Mouse (Mus musculus): Measurements from ENCODE around the gene Trpm3. TPM values are rescaled to one million over a fixed set of nuclear protein-coding genes. Genes with fewer than 3 reads are reported as not detected.

The Trpm3 gene
- polyA plus RNA-seq, 1 experiment, result 0.12 TPM

GRCm38 (mm10) chr19:22642124-22642523, 503.3 kb downstream of the Trpm3 start:
- TF ChIP-seq POLR2A (IDR thresholded peaks at IDR 0.05; ENCODE audit: borderline replicate concordance, extremely low read depth, low read depth, low read length) (no peak), CTCF (IDR thresholded peaks at IDR 0.05; ENCODE audit: insufficient read depth, low read length) (no peak)
- WGBS, result 64% methylated on average over 2 of the region's 2 CpGs
- Histone ChIP-seq H3K4me3 (replicated peaks; ENCODE audit: extremely low read depth, low read depth, low read length) (no peak overlapping the region), H3K4me1 (ENCODE audit: control insufficient read depth, insufficient read depth, low read length) (no peaks in the 10 kb centered on the region)
- DNase-seq, result no peak

- TF ChIP-seq POLR2A (IDR thresholded peaks at IDR 0.05; ENCODE audit: borderline replicate concordance, extremely low read depth, low read depth, low read length) (no peak), CTCF (IDR thresholded peaks at IDR 0.05; ENCODE audit: insufficient read depth, low read length) (no peak)
- Histone ChIP-seq H3K4me3 (replicated peaks; ENCODE audit: extremely low read depth, low read depth, low read length) (no peak overlapping the region), H3K4me1 (ENCODE audit: control insufficient read depth, insufficient read depth, low read length) (no peaks in the 10 kb centered on the region)
- 58% methylated on average over 14 of the region's 14 CpGs for WGBS
- DNase-seq, result no peak
Measured at GRCm38 (mm10) chr19:22656466-22657215, 517.8 kb downstream of the Trpm3 start.

- H3K4me3 ChIP-seq (replicated peaks; ENCODE audit: extremely low read depth, low read depth, low read length), result no peak overlapping the region
- 51% methylated on average over 4 of the region's 4 CpGs for WGBS
- TF ChIP-seq CTCF (IDR thresholded peaks at IDR 0.05; ENCODE audit: insufficient read depth, low read length), result no peak
- TF ChIP-seq POLR2A (IDR thresholded peaks at IDR 0.05; ENCODE audit: borderline replicate concordance, extremely low read depth, low read depth, low read length), result no peak
Measured at GRCm38 (mm10) chr19:22657251-22657650, 518.4 kb downstream of the Trpm3 start.

GRCm38 (mm10) chr19:22665401-22665800, 526.6 kb downstream of the Trpm3 start:
- TF ChIP-seq CTCF (IDR thresholded peaks at IDR 0.05; ENCODE audit: insufficient read depth, low read length), result no peak
- no peak for TF ChIP-seq POLR2A (IDR thresholded peaks at IDR 0.05; ENCODE audit: borderline replicate concordance, extremely low read depth, low read depth, low read length)
- 73% methylated on average over 4 of the region's 4 CpGs for WGBS
- Histone ChIP-seq H3K4me3 (replicated peaks; ENCODE audit: extremely low read depth, low read depth, low read length) (no peak overlapping the region), H3K4me1 (ENCODE audit: control insufficient read depth, insufficient read depth, low read length) (no peaks in the 10 kb centered on the region)
- no peak for DNase-seq

More at GRCm38 (mm10) chr19:22657251-22657650, 518.4 kb downstream of the Trpm3 start:
- no peaks in the 10 kb centered on the region for H3K4me1 ChIP-seq (ENCODE audit: control insufficient read depth, insufficient read depth, low read length)
- DNase-seq, result no peak

GRCm38 (mm10) chr19:22670222-22670621, 531.4 kb downstream of the Trpm3 start:
- WGBS, result 70% methylated on average over 8 of the region's 8 CpGs
- no peak for DNase-seq
- Histone ChIP-seq H3K4me1 (ENCODE audit: control insufficient read depth, insufficient read depth, low read length) (no peaks in the 10 kb centered on the region), H3K4me3 (replicated peaks; ENCODE audit: extremely low read depth, low read depth, low read length) (no peak overlapping the region)
- TF ChIP-seq CTCF (IDR thresholded peaks at IDR 0.05; ENCODE audit: insufficient read depth, low read length) (no peak), POLR2A (IDR thresholded peaks at IDR 0.05; ENCODE audit: borderline replicate concordance, extremely low read depth, low read depth, low read length) (no peak)

- 84% methylated on average over 3 of the region's 3 CpGs for WGBS
- no peak for TF ChIP-seq POLR2A (IDR thresholded peaks at IDR 0.05; ENCODE audit: borderline replicate concordance, extremely low read depth, low read depth, low read length)
- no peak for TF ChIP-seq CTCF (IDR thresholded peaks at IDR 0.05; ENCODE audit: insufficient read depth, low read length)
- H3K4me3 ChIP-seq (replicated peaks; ENCODE audit: extremely low read depth, low read depth, low read length), result no peak overlapping the region
- no peak for DNase-seq
- H3K4me1 ChIP-seq (ENCODE audit: control insufficient read depth, insufficient read depth, low read length), result no peaks in the 10 kb centered on the region
Measured at GRCm38 (mm10) chr19:22672892-22673291, 534.0 kb downstream of the Trpm3 start.

GRCm38 (mm10) chr19:22676206-22676605, 537.4 kb downstream of the Trpm3 start:
- DNase-seq, result no peak
- TF ChIP-seq POLR2A (IDR thresholded peaks at IDR 0.05; ENCODE audit: borderline replicate concordance, extremely low read depth, low read depth, low read length) (no peak), CTCF (IDR thresholded peaks at IDR 0.05; ENCODE audit: insufficient read depth, low read length) (no peak)
- WGBS, result 83% methylated on average over 4 of the region's 4 CpGs
- Histone ChIP-seq H3K4me3 (replicated peaks; ENCODE audit: extremely low read depth, low read depth, low read length) (no peak overlapping the region), H3K4me1 (ENCODE audit: control insufficient read depth, insufficient read depth, low read length) (no peaks in the 10 kb centered on the region)

GRCm38 (mm10) chr19:22682238-22682637, 543.4 kb downstream of the Trpm3 start:
- TF ChIP-seq CTCF (IDR thresholded peaks at IDR 0.05; ENCODE audit: insufficient read depth, low read length) (no peak), POLR2A (IDR thresholded peaks at IDR 0.05; ENCODE audit: borderline replicate concordance, extremely low read depth, low read depth, low read length) (no peak)
- 93% methylated on average over 6 of the region's 6 CpGs for WGBS
- no peak for DNase-seq
- Histone ChIP-seq H3K4me3 (replicated peaks; ENCODE audit: extremely low read depth, low read depth, low read length) (no peak overlapping the region), H3K4me1 (ENCODE audit: control insufficient read depth, insufficient read depth, low read length) (no peaks in the 10 kb centered on the region)

GRCm38 (mm10) chr19:22691995-22692394, 553.1 kb downstream of the Trpm3 start:
- H3K4me1 ChIP-seq (ENCODE audit: control insufficient read depth, insufficient read depth, low read length), result no peaks in the 10 kb centered on the region
- DNase-seq, result no peak
- 74% methylated on average over 5 of the region's 5 CpGs for WGBS
- no peak for TF ChIP-seq POLR2A (IDR thresholded peaks at IDR 0.05; ENCODE audit: borderline replicate concordance, extremely low read depth, low read depth, low read length)
- TF ChIP-seq CTCF (IDR thresholded peaks at IDR 0.05; ENCODE audit: insufficient read depth, low read length), result no peak
- H3K4me3 ChIP-seq (replicated peaks; ENCODE audit: extremely low read depth, low read depth, low read length), result no peak overlapping the region

- no peak for DNase-seq
- H3K4me1 ChIP-seq (ENCODE audit: control insufficient read depth, insufficient read depth, low read length), result no peaks in the 10 kb centered on the region
- TF ChIP-seq CTCF (IDR thresholded peaks at IDR 0.05; ENCODE audit: insufficient read depth, low read length) (no peak), POLR2A (IDR thresholded peaks at IDR 0.05; ENCODE audit: borderline replicate concordance, extremely low read depth, low read depth, low read length) (no peak)
- 61% methylated on average over 4 of the region's 4 CpGs for WGBS
- no peak overlapping the region for H3K4me3 ChIP-seq (replicated peaks; ENCODE audit: extremely low read depth, low read depth, low read length)
Measured at GRCm38 (mm10) chr19:22692553-22692952, 553.7 kb downstream of the Trpm3 start.

All from lung, adult 2 months (tissue).